Mouse (Mus musculus): Measurements from ENCODE around the gene Gm1043.

The Gm1043 gene

GRCm38 (mm10) chr5:37085241-37085640, at the start of gene Gm1043:
Gene Gm1043, plus strand, starts transcription at chr5:37085370.
- DNase-seq, result no peak

- no peak for DNase-seq
Measured at GRCm38 (mm10) chr5:37035896-37036295, 49.3 kb upstream of the Gm1043 start.

GRCm38 (mm10) chr5:37036884-37037283, 48.3 kb upstream of the Gm1043 start:
- DNase-seq, result no peak

- no peak for DNase-seq
Measured at GRCm38 (mm10) chr5:37039908-37040307, 45.3 kb upstream of the Gm1043 start.

- peak; percentile 12 for DNase-seq
Measured at GRCm38 (mm10) chr5:37040711-37041110, 44.5 kb upstream of the Gm1043 start.

- DNase-seq, result no peak
Measured at GRCm38 (mm10) chr5:37041651-37042050, 43.5 kb upstream of the Gm1043 start.

- no peak for DNase-seq
Measured at GRCm38 (mm10) chr5:37042934-37043333, 42.2 kb upstream of the Gm1043 start.

GRCm38 (mm10) chr5:37044793-37045192, 40.4 kb upstream of the Gm1043 start:
- DNase-seq, result no peak

- no peak for DNase-seq
Measured at GRCm38 (mm10) chr5:37045582-37045981, 39.6 kb upstream of the Gm1043 start.

GRCm38 (mm10) chr5:37046791-37047190, 38.4 kb upstream of the Gm1043 start:
- DNase-seq, result no peak

- DNase-seq, result no peak
Measured at GRCm38 (mm10) chr5:37047206-37047915, 37.8 kb upstream of the Gm1043 start.

GRCm38 (mm10) chr5:37047992-37048391, 37.2 kb upstream of the Gm1043 start:
- DNase-seq, result no peak

- DNase-seq, result no peak
Measured at GRCm38 (mm10) chr5:37049111-37049510, 36.1 kb upstream of the Gm1043 start.

- no peak for DNase-seq
Measured at GRCm38 (mm10) chr5:37050521-37051373, 34.4 kb upstream of the Gm1043 start.

- DNase-seq, result no peak
Measured at GRCm38 (mm10) chr5:37051374-37052100, 33.6 kb upstream of the Gm1043 start.

GRCm38 (mm10) chr5:37052846-37053245, 32.3 kb upstream of the Gm1043 start:
- no peak for DNase-seq

- DNase-seq, result no peak
Measured at GRCm38 (mm10) chr5:37055789-37056188, 29.4 kb upstream of the Gm1043 start.

GRCm38 (mm10) chr5:37056471-37056870, 28.7 kb upstream of the Gm1043 start:
- no peak for DNase-seq

GRCm38 (mm10) chr5:37061612-37062011, 23.6 kb upstream of the Gm1043 start:
- DNase-seq, result no peak

GRCm38 (mm10) chr5:37064454-37065449, 20.4 kb upstream of the Gm1043 start:
- DNase-seq, result no peak

GRCm38 (mm10) chr5:37066703-37067568, 18.2 kb upstream of the Gm1043 start:
- DNase-seq, result no peak
